Mouse (Mus musculus): ENCODE measurements around the gene Amd1.
"Not testable (repeated sequence)": the region's sequence is repeated elsewhere in the genome, so short reads cannot be mapped to it uniquely, and the experiment has no call there.

Amd1 gene

GRCm38 (mm10) chr10:40301181-40302075, 558 bp downstream of the Amd1 start:
- DNase-seq (ENCODE audit: low read depth, low spot score) = not testable (repeated sequence)

- no peak for DNase-seq (ENCODE audit: low read depth, low spot score)
Observed at GRCm38 (mm10) chr10:40300648-40301171, 1.3 kb downstream of the Amd1 start.

GRCm38 (mm10) chr10:40292640-40293039, 9.3 kb downstream of the Amd1 start:
- no peak for DNase-seq (ENCODE audit: low read depth, low spot score)

GRCm38 (mm10) chr10:40286767-40287166, 15.2 kb downstream of the Amd1 start:
- no peak for DNase-seq (ENCODE audit: low read depth, low spot score)

- DNase-seq (ENCODE audit: low read depth, low spot score) = no peak
Observed at GRCm38 (mm10) chr10:40285571-40285970, 16.4 kb downstream of the Amd1 start.

- no peak for DNase-seq (ENCODE audit: low read depth, low spot score)
Observed at GRCm38 (mm10) chr10:40284997-40285396, 17.0 kb downstream of the Amd1 start.

- no peak for DNase-seq (ENCODE audit: low read depth, low spot score)
Observed at GRCm38 (mm10) chr10:40284179-40284831, 17.7 kb downstream of the Amd1 start.

- no peak for DNase-seq (ENCODE audit: low read depth, low spot score)
Observed at GRCm38 (mm10) chr10:40283636-40284035, 18.4 kb downstream of the Amd1 start.

- no peak for DNase-seq (ENCODE audit: low read depth, low spot score)
Observed at GRCm38 (mm10) chr10:40281565-40281964, 20.4 kb downstream of the Amd1 start.

GRCm38 (mm10) chr10:40278317-40278716, 23.7 kb downstream of the Amd1 start:
- DNase-seq (ENCODE audit: low read depth, low spot score) = no peak

- DNase-seq (ENCODE audit: low read depth, low spot score) = no peak
Observed at GRCm38 (mm10) chr10:40275991-40276390, 26.0 kb downstream of the Amd1 start.

GRCm38 (mm10) chr10:40273938-40274337, 28.0 kb downstream of the Amd1 start:
- DNase-seq (ENCODE audit: low read depth, low spot score) = no peak

GRCm38 (mm10) chr10:40271216-40271615, 30.8 kb downstream of the Amd1 start:
- no peak for DNase-seq (ENCODE audit: low read depth, low spot score)

- DNase-seq (ENCODE audit: low read depth, low spot score) = no peak
Observed at GRCm38 (mm10) chr10:40264920-40265319, 37.1 kb downstream of the Amd1 start.

GRCm38 (mm10) chr10:40263691-40264090, 38.3 kb downstream of the Amd1 start:
- DNase-seq (ENCODE audit: low read depth, low spot score) = no peak

GRCm38 (mm10) chr10:40262200-40262599, 39.8 kb downstream of the Amd1 start:
- DNase-seq (ENCODE audit: low read depth, low spot score) = no peak

- DNase-seq (ENCODE audit: low read depth, low spot score) = no peak
Observed at GRCm38 (mm10) chr10:40260305-40260704, 41.7 kb downstream of the Amd1 start.

- DNase-seq (ENCODE audit: low read depth, low spot score) = no peak
Observed at GRCm38 (mm10) chr10:40259542-40259941, 42.4 kb downstream of the Amd1 start.

GRCm38 (mm10) chr10:40258976-40259375, 43.0 kb downstream of the Amd1 start:
- DNase-seq (ENCODE audit: low read depth, low spot score) = peak; percentile 44

- no peak for DNase-seq (ENCODE audit: low read depth, low spot score)
Observed at GRCm38 (mm10) chr10:40258401-40258966, 43.5 kb downstream of the Amd1 start.

GRCm38 (mm10) chr10:40257414-40258255, 44.4 kb downstream of the Amd1 start, which contains the start of gene Gtf3c6:
TSS of gene Gtf3c6 (minus strand) at chr10:40258108.
- DNase-seq (ENCODE audit: low read depth, low spot score) = peak; percentile 70
